Mouse (Mus musculus): ENCODE results near the gene Calr. TPM values are rescaled to one million over a fixed set of nuclear protein-coding genes. Genes with fewer than 3 reads are reported as not detected.

The Calr gene
- total RNA-seq, 2 experiments from 2014 or later = 297 to 306 TPM

Small RNA genes within 50 kb of the gene (microRNA-seq; reads per million reads assigned to microRNA genes)
- gene Mir7069 = 1.1 to 3.8 reads per million in 2 experiments

Other genes with a start within 250 kb of the Calr start
- gene Ier2, start 184.1 kb downstream of the Calr start, total RNA-seq (2021) = 10 to 100 TPM; 11.2 to 13.4 TPM
- gene Trmt1, start 160.6 kb downstream of the Calr start, total RNA-seq (2021) = 10 to 100 TPM; 34.2 to 45.1 TPM
- gene Nacc1, start 159.1 kb downstream of the Calr start, total RNA-seq (2021) = 10 to 100 TPM; 31.4 to 32.7 TPM
- 1 to 10 TPM; 3.1 to 4.4 TPM for gene Lyl1, start 145.5 kb downstream of the Calr start, total RNA-seq (2021)
- gene G430095P16Rik, start 123.9 kb downstream of the Calr start, total RNA-seq (2021) = under 1 TPM; 0.40 to 0.69 TPM
- gene Nfix, start 46.6 kb downstream of the Calr start, total RNA-seq (2021) = 100 to 1,000 TPM; 250 to 260 TPM
- 10 to 100 TPM; 10.0 to 13.2 TPM for gene Dand5, start 24.1 kb downstream of the Calr start, total RNA-seq (2021)
- gene Gadd45gip1, start 15.4 kb downstream of the Calr start, total RNA-seq (2021) = 10 to 100 TPM; 31.5 to 35.7 TPM
- gene Rad23a, start 6.3 kb downstream of the Calr start, total RNA-seq (2021) = 10 to 100 TPM; 88.5 to 96.7 TPM
- gene Farsa, start 10.1 kb upstream of the Calr start, total RNA-seq (2021) = 10 to 100 TPM; 22.6 to 22.9 TPM
- gene Syce2, start 25.2 kb upstream of the Calr start, total RNA-seq (2021) = 1 to 10 TPM; 4.4 to 4.9 TPM
- gene Gcdh, start 47.0 kb upstream of the Calr start, total RNA-seq (2021) = 10 to 100 TPM; 79.9 to 84.2 TPM
- gene Klf1, start 55.0 kb upstream of the Calr start, total RNA-seq (2021) = not detected
- gene Dnase2a, start 61.6 kb upstream of the Calr start, total RNA-seq (2021) = 10 to 100 TPM in 1 of 2 experiments, 1 to 10 TPM in 1; 9.5 to 11.0 TPM
- gene Mast1, start 90.4 kb upstream of the Calr start, total RNA-seq (2021) = under 1 TPM; 0.10 TPM
- gene Rtbdn, start 100.1 kb upstream of the Calr start, total RNA-seq (2021) = not detected
- gene Gm49661, start 122.5 kb upstream of the Calr start, total RNA-seq (2021) = 1 to 10 TPM in 1 of 2 experiments, not detected in 1; 2.3 TPM
- gene Prdx2, start 122.7 kb upstream of the Calr start, total RNA-seq (2021) = 100 to 1,000 TPM; 648 to 740 TPM
- gene Rnaseh2a, start 122.8 kb upstream of the Calr start, total RNA-seq (2021) = 10 to 100 TPM; 45.6 to 48.4 TPM
- gene Junb, start 131.8 kb upstream of the Calr start, total RNA-seq (2021) = 10 to 100 TPM; 11.0 to 13.9 TPM
- gene Hook2, start 143.7 kb upstream of the Calr start, total RNA-seq (2021) = 1 to 10 TPM; 2.7 TPM
- not detected for gene Best2, start 167.6 kb upstream of the Calr start, total RNA-seq (2021)
- gene Asna1, start 178.3 kb upstream of the Calr start, total RNA-seq (2021) = 10 to 100 TPM; 64.7 to 67.3 TPM
- 10 to 100 TPM; 84.5 to 87.7 TPM for gene Trir, start 179.9 kb upstream of the Calr start, total RNA-seq (2021)
- 10 to 100 TPM; 24.1 to 31.2 TPM for gene Tnpo2, start 190.0 kb upstream of the Calr start, total RNA-seq (2021)
- gene Fbxw9, start 213.1 kb upstream of the Calr start, total RNA-seq (2021) = 1 to 10 TPM; 2.7 to 3.2 TPM
- not detected for gene Gm5741, start 221.0 kb upstream of the Calr start, total RNA-seq (2021)
- 10 to 100 TPM; 36.5 to 36.6 TPM for gene Dhps, start 224.8 kb upstream of the Calr start, total RNA-seq (2021)
- gene Wdr83os, start 233.8 kb upstream of the Calr start, total RNA-seq (2021) = 10 to 100 TPM; 42.1 to 47.3 TPM
- 10 to 100 TPM; 28.7 to 34.6 TPM for gene Wdr83, start 234.4 kb upstream of the Calr start, total RNA-seq (2021)
- 10 to 100 TPM; 27.6 to 27.7 TPM for gene Man2b1, start 236.3 kb upstream of the Calr start, total RNA-seq (2021)

Data from heart, adult 18-20 months (tissue).